Mouse (Mus musculus) lung, postnatal 4 days (tissue): Measurements from ENCODE around the gene Ppp1r32.

Experiments used
- DNase-seq, 2 experiments: peaks; one replicate each; pipeline ENCODE4 v3.0.0; 2021

The Ppp1r32 gene

DNA sequence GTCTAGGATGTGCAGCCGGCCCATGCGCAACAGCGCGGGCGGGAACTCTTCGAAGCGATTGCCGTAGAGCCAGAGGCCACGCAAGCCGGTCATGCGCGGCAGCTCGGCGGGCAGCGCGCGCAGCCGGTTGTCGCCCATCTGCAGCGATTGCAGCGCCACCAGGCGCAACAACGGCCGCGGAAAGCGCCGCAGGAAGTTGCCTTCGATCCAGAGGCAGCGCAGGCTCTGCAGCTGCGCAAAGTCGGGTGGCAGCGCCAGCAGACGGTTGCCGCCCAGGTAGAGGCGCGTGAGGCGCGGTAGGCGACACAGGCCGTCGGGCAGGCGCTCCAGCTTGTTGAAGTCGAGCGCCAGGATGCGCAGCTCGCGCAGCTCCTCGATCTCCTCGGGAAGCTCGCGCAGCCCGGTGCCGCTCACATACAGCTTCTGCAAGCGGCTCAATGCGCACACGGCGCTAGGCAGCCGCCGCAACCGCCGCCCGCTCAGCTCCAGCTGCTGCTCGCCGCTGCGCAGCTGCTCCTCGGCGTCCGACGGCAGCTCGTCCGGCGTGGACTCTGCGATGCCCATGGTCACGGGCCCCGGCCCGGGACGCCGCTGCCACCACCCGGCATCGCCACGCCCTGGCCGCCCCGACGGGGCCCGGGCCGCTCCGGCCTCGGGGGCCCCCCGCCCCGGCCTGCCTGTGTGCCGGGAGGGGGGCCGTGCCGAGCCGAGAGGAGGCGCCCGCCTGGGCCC lies 25.8 kb downstream of the Ppp1r32 start, which contains the start of gene Lrrc10b:
Lrrc10b (minus strand) TSS at position 722 of the 732 bp plus-strand sequence.
- DNase-seq, result peak; percentile 80 to 85

DNA sequence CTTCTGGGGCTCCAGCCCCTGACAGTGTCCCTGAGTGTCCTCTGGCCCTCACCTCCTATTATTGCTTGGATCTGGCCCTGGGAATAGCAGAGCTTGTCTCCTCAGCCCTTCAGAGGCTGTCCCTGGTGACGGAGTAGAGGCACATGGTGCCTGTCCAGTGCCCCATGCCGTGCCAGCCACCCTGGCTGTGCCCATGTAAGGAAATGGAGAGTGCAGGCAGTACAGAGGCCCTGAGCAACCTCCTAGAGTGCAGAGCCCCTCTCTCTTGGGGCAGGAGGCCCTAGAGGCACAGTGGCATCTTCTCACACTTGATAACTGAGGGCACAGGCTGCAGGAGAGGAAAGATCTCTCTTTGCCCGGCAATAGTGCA lies 27.3 kb downstream of the Ppp1r32 start:
- no peak for DNase-seq

DNA sequence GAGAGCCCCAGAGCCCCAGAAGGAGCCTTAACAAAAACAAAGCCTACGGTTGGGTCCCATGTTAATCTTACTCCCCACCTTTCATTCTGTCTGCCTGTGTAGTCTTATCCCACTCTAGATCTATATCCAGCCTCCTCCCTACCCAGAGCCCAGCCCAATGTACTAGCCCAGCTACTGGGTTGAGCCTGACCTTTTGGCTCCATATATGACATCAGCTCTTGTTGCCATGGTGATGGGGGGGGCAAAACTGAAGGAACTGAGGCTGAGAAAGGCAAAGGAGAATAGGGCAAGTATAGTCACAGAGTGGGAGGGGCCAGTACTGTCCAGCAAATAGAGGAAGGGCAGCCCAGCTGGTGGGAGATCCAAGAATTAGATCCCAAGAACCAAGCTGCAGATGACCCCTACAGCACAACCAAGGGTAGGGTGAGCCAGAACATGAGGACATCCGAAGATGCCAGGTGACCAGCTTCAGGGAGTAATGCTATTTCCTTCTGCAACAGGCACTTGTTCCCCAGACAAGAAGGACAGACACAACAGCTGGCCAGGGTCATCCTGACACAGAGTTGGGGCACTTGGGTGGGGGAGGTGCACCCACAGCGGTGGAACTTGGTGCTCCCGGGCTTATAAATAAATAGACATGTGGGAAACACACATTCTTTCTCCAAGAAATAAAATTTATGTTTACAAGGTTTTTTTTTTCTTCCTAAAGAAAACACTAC lies 27.9 kb downstream of the Ppp1r32 start:
- DNase-seq, result no peak

DNA sequence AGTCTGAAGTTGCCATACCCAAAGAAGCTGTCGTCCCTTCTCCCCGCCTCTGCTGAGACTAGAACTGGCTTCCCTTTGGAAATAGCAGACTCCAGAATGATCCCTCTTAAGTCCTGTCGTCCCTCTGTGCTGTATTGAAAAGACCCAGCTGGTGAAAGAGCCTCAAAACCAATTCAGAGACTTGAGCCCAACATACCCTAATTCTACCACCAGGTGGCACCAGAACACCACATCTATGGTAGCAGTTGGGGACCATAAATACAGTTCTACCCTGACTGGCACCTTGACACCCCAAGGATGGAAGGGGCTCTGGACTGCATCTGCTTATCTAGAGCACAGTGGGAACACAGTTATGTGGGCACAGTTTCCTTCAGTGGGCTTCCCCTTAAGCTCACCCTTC lies 33.0 kb downstream of the Ppp1r32 start:
- peak in 1 of 2 experiments; percentile 81 for DNase-seq

DNA sequence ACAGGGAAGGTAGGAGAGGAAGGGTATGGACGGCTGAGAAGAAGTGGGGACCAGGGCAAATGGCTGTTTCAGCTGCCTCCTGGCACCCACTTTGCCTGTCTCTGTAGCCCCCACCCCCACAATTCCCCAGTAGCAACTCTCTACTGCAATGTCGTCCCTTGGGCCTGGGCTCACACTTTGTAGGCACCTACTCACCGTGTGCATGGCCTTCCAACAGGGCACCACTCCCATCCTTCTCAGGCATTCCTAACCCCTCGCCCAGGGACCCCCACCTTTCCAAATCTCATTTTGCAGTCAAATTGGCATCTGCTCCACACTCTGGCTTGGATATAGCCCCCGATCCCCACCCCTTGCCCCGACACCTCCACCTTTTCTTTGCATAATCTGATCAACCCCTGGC lies 33.5 kb downstream of the Ppp1r32 start:
- DNase-seq, result no peak

DNA sequence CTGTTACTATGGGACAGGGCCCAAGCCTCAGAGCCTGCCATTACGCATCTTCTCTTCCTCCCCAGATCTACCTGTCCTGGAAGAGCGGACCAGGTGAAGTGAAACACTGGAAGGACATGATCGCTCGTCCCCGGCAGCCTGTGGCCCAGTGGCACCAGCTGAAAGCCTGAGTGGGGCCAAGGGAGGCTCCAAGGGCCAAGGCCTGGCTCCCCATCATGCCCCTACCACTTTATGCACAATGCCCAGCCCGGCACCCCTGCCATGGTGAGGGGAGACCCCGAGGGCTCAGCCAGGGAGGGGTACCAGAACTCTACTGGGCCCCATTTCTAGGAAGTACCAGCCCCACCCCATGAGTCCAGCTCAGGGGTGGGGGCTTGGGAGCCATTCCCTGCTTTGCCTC lies 34.5 kb downstream of the Ppp1r32 start:
- no peak for DNase-seq

DNA sequence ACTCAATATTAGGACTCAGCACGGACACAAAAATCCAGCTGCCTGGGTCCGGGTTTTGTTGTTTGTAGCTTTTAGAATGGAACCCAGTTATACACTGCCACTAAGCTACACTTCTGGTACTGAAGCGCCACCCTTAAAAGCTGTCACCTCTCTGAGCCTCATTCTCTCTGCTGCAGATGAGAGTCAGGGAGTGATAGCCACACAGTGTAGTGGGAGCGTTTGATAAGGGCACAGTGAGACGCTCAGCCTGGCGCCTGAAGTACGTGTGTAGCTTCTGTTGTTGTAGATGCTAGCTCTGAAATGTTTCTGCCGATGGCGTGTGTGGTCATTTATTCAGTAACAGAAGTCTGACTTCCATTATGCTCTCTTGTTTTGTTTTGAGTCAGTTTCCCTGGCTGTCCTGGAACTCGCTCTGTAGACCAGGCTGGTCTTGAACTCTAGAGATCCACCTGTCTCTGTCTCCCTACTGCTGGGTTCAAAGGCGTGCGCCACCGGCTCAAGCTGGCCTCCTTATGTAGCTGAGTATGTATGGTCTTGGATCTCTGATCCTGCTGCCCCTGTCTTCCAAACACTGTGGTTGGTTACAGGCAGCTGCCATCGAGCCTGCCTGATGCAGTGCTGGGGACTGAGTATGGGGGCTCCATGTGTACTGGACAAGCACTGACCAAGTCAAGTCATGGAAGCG lies 37.9 kb downstream of the Ppp1r32 start:
- no peak for DNase-seq

DNA sequence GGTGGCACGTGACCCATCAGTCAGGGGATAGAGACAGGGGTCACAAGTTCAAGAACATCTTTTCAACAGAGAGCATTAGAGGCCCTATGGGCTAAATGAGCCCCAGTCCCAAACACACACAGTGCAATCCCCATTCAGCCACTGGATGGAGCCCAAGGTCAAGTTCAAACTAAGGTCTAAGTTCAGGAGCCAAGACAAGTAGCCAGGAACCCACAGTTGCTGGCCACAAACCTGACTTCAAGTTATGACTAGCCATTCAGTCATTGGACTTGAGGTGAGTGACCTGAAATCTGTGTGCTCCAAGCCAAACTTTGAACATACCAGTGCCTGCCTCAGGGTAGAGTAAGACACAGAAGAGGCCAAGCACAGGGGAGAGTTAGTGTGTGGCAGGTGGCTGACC lies 45.2 kb downstream of the Ppp1r32 start:
- DNase-seq, result no peak

DNA sequence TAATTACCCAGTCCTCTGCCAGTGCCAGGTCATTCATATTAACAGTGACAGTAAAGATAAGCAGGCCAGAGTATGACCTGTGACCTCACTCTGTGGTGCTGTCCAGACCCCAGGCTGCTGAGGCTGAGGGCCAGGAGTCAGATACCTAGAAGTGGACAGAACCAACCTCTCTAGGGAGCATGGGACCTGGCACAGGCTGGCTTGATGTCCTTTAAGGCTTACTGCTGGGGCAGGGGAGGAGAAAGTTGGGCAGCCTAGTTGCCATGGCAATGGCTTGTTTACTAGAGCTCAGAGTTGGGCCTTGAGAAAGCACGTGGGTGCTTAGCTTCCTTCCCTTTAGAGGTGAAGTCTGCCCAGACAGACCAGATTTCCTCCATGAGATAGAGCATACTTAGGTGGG lies 46.0 kb downstream of the Ppp1r32 start:
- DNase-seq, result peak in 1 of 2 experiments; percentile 42

DNA sequence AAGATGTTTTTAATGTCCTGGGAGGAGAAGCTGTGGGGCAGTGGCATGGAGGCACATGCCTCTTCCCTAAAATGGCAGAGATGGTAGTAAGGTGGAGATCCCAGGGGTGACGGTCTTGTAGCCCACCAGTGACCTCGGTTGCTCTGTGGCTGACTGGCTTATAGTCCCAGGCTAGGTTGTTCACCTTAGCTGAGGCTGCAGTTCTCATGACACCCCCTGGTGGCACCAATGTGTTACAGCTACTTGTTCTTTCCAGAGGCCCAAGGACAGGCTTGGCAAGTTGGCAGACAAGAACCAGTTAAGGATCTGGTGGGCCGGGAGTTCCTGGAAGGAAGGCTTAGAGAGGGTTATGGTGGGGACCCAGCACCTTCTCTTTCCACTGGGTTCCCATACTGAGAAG lies 46.8 kb downstream of the Ppp1r32 start:
- DNase-seq, result peak; percentile 57 to 78

DNA sequence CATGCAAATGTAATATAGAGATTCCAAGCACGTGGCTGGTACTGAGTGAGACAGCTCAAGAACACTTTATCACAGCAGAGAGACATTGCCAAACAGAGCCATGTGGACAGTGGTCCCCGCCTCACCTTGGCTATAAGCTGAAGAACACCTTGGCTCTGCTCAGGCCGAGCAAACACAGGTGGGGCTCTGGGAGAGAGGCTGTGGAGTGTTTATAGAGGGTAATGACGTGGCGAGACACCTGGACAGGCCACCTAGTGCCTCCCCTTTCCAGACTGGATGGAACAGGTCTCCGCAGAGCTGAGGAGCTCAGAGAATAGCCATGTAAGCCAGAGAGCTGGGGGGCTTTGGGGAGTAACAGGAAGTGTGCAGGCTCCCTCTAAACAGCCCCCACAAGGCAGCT lies 47.8 kb downstream of the Ppp1r32 start:
- DNase-seq, result peak; percentile 54 to 81

DNA sequence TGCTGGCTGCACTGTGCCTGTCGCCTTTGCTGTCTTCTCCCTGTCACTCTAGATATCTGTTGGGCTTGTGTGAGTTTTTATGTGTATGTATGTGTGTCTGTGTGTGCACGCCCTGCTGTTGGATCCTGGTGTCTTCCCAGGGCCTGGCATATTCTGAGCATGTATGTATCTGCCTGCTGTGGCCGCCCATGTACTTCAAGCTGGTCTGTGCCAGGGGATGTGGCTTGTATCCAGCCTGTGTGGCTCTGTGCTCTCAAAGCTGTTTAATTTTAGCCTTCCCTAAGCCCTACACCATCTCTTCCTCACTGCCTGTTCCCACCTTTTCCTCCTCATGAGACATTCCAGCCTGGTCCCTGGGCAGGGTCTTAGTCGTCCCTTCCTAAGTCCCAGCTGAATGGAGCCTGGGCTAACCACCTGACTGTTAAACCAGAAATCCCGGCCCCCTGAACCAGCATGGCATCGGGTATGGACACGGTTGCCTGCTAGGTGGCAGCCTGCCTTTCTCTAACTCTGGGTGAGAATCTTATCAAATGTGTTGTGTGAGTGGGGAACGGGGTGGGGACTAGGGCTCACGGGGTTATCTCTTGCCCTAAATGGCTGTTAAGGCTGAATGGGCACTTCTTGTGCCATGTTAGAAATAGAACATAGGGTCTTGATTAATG lies 48.7 kb downstream of the Ppp1r32 start:
- DNase-seq, result no peak

DNA sequence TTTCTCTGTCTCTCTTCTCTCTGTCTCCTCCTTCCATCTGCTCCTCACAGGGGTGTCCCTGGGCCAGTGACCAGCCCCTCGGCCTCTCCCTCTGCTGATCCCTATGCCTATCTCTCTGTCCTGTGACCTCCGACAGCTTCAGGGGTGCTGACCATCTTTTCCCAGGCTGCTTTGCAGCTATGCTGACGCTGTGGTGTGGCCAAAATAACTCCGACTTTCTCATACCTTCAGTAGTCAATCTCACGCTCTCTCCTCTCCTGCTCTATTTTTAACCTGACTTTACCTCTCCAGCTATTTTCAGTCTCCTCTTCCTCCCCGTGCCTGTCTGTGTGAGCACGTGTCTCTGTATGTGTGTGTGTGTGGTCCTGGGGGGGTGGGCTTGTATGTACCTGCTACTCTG lies 49.5 kb downstream of the Ppp1r32 start:
- DNase-seq, result no peak

DNA sequence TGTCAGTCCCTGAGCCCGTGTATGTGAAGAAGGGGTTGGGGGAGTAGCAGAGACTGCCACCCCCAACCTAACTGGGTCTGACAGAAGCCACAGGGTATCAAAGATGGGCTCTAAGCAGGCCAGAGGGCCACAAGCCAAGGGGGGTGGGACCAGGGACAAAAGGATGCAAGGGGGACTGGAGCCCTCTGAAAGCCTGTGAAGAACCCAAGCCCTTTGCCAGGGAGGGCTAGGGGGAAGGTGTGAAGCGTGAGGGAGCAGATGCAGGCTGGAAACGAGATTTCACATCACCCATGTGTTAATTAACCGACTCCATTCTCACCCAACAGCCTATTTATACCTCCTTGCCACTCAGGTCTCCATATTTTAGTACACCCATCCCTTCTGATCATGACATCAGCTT lies 50.9 kb downstream of the Ppp1r32 start:
- no peak for DNase-seq

DNA sequence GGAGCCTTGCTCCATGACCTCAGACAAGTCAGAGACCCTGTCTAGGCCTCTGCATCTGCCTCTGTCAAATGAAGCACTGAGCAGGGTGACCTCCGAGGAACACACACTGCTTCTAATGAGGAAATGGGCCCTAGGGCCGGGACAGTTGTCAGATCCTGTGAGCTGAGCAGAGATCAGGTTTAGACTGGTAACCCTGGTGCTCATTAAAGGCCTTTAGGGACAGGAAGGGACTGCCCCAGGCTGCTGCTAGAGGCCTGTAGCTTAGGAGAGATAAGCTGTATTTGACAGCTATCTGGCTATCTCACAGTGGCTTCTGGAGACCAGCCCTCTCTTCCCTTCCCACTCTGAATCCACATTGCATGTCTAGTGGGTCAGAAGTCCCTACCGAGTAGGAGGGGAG lies 51.3 kb downstream of the Ppp1r32 start:
- DNase-seq, result no peak

DNA sequence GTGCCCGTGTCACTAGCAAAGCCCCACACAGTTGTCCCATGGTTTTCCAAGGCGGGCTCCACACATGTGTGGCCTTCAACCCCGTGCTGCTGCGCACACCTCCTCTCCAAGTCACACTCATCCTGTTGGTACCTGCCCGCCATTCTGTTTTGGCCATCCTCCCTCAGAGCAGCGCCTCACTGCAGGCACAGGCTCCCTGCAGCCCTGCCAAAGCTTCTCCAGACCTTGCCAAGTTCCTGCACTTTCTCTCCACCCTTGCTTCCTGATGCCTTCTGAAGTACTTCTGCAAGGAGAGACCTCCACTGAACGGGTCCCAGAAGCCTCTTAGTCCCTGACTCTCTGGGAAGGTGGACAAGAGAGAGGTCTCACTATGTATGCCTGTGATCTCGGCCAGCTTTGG lies 53.4 kb downstream of the Ppp1r32 start:
- DNase-seq, result no peak

DNA sequence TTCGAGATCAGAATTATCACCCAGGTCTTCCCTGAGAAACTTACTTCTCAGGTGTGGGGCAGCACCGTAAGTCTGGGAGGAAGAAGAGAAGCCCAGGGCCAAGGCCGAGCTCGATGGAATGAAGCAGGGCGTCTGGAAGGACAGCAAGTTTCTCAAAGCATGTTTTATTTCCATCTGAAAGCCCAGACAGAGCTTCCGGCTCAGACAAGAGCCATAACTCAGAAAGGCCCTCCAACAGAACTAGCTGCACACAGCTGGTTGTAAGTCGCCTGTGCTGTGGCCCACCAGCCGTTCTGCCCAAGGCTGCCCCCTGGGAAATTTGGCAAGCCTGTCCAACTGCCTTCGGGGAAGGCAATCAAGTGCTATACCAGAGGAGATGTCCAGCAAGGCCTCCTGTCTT lies 55.3 kb downstream of the Ppp1r32 start:
- DNase-seq, result no peak

DNA sequence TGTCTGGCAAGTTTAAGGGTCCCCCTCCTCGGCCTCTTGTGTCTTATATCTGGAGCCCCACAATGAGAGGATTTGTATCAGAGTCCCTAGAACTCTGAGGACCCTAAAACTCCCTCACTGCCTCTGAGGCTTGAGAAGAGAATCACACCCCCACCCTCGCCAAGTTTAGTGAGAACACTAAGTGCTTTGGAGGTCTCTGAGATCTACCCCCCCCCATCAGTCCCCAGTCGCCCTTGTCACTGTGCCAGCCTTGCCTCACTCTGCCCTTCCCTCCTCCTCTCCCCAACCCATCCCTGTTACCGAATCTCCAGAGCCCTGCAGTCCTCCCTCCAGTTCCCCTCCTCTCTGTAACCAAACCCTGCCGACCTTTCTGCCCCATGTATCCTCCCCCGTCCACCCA lies 55.9 kb downstream of the Ppp1r32 start:
- DNase-seq, result no peak

DNA sequence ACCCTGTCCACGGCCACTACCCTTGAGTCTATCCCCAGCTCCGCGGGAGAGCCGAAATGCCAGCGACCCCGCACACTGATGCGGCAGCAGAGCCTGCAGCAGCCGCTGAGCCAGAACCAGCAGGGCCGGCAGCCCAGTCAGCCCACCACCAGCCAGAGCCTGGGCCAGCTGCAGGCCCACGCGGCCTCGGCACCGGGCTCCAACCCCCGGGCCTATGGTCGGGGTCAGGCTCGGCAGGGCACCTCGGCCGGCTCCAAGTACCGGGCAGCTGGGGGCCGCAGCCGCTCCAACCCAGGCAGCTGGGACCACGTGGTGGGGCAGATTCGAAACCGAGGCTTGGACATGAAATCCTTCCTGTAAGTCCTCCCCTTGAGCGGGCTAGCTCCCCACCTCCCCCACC lies 56.4 kb downstream of the Ppp1r32 start:
- DNase-seq, result no peak

DNA sequence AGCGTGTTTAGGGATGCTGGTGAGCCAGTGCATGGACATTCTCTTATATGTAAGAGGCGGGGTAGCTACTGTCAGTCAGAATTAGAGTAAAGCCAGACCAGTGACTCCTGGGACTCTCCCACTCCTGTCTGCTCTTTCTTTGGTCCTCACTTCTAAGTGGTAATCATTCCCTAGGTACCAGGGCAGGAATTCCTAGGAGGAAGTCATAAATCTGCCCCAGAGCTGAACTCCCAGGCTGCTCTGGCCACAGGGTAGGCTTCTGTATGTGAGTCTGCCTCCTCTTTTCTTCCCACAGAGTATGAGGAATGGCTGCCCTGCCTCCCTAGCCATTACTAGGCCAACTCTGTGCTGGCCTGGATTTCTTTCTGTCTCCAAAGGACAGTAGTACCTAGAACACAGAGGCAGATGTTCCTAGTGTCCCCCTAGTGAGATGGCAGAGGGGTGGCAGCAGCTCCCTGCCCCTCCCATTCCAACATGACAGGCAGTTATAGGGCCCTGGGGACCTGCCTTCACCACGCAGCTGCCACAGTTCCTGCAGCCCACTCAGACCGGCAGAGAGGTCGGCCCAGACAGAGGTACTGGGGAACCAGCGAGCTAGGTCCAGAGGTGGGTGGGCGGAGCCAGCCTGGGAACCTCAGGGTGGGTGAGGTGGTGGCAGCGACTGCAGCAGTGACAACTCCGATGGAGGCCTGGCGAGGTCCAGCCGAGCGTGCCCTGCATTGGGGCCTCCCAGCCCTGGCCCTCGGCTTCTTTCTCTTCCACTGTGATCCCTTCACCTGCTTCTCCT lies 57.1 kb downstream of the Ppp1r32 start:
- no peak for DNase-seq

DNA sequence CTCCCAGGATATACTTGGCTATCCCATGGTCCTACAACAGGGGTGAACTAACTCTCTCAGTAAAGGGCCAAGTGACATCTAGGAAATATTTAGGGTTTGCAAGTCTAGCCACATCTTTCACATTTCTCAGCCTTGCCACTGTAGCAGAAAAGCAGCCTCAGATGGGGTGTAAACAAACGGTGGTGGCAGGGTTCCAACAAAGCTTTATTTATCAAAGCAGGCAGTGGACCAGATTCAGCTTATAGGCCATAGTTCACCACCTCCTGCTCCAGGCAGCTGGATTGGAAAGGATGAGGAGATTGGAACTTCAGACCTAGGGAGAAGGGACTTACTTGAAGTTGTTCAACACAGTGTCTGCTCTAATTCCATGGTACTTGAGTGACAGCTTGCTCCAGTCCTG lies 58.0 kb downstream of the Ppp1r32 start:
- no peak for DNase-seq
